Mouse (Mus musculus) ovary, adult 2 months (tissue): ENCODE measurements around the gene Rab6a. TPM values are rescaled to one million over a fixed set of nuclear protein-coding genes. Genes with fewer than 3 reads are reported as not detected.

Experiments used
- polyA plus RNA-seq: library from polyadenylated mRNA; depleted of rRNA; stranded (reverse); fragments of >200 nt; gene quantifications from 2 replicates; pipeline ENCODE4 v1.2.3, GENCODE M21; 2012; rRNA removed

The Rab6a gene
- 44.6 and 79.0 TPM in 2 replicates for polyA plus RNA-seq

GRCm38 (mm10) chr7:100607214-100608129 is at the start of gene Rab6a:
Gene Rab6a (plus strand): TSS chr7:100607410.

GRCm38 (mm10) chr7:100608130-100608741 is 1.0 kb downstream of the Rab6a start, which contains the start of gene Mrpl48:
Gene Mrpl48 (minus strand): TSS chr7:100608301.

GRCm38 (mm10) chr7:100662231-100662630 is 55.0 kb downstream of the Rab6a start, which contains the start of gene Plekhb1:
Gene Plekhb1 (minus strand): TSS chr7:100662414.

Other genes with a start within 250 kb of the Rab6a start
- gene C2cd3, start 235.2 kb upstream of the Rab6a start, polyA plus RNA-seq, result 22.6 and 25.9 TPM in 2 replicates
- gene Ppme1, start 235.1 kb upstream of the Rab6a start, polyA plus RNA-seq, result 117 and 126 TPM in 2 replicates
- 2.7 and 3.1 TPM in 2 replicates for gene Ucp3, start 134.4 kb upstream of the Rab6a start, polyA plus RNA-seq
- 979 and 1,015 TPM in 2 replicates for gene Ucp2, start 114.1 kb upstream of the Rab6a start, polyA plus RNA-seq
- 16.5 and 26.4 TPM in 2 replicates for gene Dnajb13, start 92.5 kb upstream of the Rab6a start, polyA plus RNA-seq
- gene Coa4, start 70.3 kb upstream of the Rab6a start, polyA plus RNA-seq, result 6.7 and 8.3 TPM in 2 replicates
- 15.3 and 17.5 TPM in 2 replicates for gene Mrpl48, start 891 bp downstream of the Rab6a start, polyA plus RNA-seq
- 47.2 and 51.9 TPM in 2 replicates for gene Plekhb1, start 55.0 kb downstream of the Rab6a start, polyA plus RNA-seq
- gene Fam168a, start 99.2 kb downstream of the Rab6a start, polyA plus RNA-seq, result 136 and 215 TPM in 2 replicates